Mouse (Mus musculus): Measurements from ENCODE around the gene Thrb. TPM values are rescaled to one million over a fixed set of nuclear protein-coding genes. Genes with fewer than 3 reads are reported as not detected.
A peak's percentile ranks its signal among the peaks of the same experiment; 100 is the strongest.

The Thrb gene
- polyA plus RNA-seq, 1 experiment from 2014 or later, result 0.70 TPM

DNA sequence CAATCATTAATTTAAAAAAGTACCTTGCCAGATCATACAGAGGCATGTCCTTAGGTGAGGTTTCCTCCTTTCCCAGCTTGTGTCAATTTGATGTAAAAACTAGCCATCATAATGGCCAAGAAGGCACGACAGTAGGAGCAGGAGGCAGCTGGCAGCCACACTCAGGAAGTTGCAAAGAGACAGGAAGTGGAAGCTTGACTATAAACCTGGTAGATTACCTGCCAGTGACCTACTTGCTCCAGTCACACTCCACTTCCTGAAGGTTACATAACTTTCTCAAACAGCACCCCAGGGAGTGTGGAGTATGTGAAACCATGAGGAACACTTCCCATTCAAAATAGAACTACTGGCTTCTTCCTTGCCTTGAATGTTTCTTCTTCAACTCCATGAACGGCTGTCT, 361.7 kb downstream of the Thrb start:
- Histone ChIP-seq H3K4me3 (ENCODE audit: low read depth, low read length) (no peak overlapping the region), H3K9ac (no peak overlapping the region), H3K36me3 (ENCODE audit: insufficient read depth) (no peaks in the 10 kb centered on the region), H3K9me3 (ENCODE audit: low read depth, low read length) (no peaks in the 10 kb centered on the region), H3K4me2 (no peak overlapping the region), H3K27ac (ENCODE audit: low read depth) (no peak overlapping the region), H3K4me1 (ENCODE audit: insufficient read depth) (no peaks in the 10 kb centered on the region), H3K27me3 (ENCODE audit: insufficient read depth, low read length) (no peaks in the 10 kb centered on the region)
- DNase-seq, result no peak
- ATAC-seq (ENCODE audit: insufficient read depth), result no peak
- 66% methylated on average over 2 of the region's 2 CpGs for WGBS
- TF ChIP-seq CTCF (IDR thresholded peaks at IDR 0.05; ENCODE audit: low read depth), result no peak

DNA sequence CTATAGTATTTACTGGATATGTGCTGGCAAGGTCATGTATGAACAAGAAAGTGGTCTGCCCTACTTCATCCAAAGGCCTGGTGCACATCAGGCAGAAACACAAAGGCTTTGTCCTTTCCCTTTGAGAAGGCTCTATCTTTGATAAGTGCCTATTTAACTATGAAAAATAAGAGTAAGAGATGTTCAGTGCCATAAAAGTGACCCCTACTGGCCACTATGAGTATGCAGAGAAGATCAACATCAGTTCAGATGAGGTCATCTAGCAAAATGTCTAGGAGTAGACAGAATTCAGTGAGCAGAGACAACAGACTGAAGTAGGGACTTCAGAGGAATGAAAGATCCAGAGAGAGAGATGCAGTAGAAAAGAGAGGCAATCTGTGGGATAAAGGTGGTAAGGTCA, 362.3 kb downstream of the Thrb start:
- H3K4me2 ChIP-seq, result no peak overlapping the region
- H3K4me1 ChIP-seq (ENCODE audit: insufficient read depth), result no peaks in the 10 kb centered on the region
- no peak overlapping the region for H3K9ac ChIP-seq
- peak; percentile 19; the same call in 1 of the 2 replicates for TF ChIP-seq CTCF (IDR thresholded peaks at IDR 0.05; ENCODE audit: low read depth)
- no peaks in the 10 kb centered on the region for H3K27me3 ChIP-seq (ENCODE audit: insufficient read depth, low read length)
- H3K36me3 ChIP-seq (ENCODE audit: insufficient read depth), result no peaks in the 10 kb centered on the region
- no peak overlapping the region for H3K4me3 ChIP-seq (ENCODE audit: low read depth, low read length)
- no peak overlapping the region for H3K27ac ChIP-seq (ENCODE audit: low read depth)
- DNase-seq (no peak), ATAC-seq (ENCODE audit: insufficient read depth) (no peak)
- H3K9me3 ChIP-seq (ENCODE audit: low read depth, low read length), result no peaks in the 10 kb centered on the region

DNA sequence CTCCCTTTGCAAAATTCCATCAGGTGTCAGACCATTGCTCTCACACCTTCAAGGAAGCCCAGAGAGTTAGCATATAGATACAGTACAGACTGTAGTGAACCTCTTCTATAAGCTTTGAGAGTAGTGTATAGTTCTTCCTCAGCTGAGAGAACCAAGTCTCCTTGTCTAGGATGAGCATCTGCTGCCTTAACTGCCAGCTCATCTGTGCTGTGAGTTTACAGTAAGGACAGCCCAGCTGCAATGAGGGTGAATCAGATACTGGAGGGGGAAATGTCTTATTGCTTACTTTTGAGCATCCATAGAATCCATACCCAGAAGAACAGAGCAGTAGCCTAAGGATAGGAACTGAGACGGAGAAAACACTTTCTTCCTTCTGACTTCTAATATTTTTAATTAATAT, 367.8 kb downstream of the Thrb start:
- WGBS, result 68% methylated on average over 1 of the region's 1 CpGs

DNA sequence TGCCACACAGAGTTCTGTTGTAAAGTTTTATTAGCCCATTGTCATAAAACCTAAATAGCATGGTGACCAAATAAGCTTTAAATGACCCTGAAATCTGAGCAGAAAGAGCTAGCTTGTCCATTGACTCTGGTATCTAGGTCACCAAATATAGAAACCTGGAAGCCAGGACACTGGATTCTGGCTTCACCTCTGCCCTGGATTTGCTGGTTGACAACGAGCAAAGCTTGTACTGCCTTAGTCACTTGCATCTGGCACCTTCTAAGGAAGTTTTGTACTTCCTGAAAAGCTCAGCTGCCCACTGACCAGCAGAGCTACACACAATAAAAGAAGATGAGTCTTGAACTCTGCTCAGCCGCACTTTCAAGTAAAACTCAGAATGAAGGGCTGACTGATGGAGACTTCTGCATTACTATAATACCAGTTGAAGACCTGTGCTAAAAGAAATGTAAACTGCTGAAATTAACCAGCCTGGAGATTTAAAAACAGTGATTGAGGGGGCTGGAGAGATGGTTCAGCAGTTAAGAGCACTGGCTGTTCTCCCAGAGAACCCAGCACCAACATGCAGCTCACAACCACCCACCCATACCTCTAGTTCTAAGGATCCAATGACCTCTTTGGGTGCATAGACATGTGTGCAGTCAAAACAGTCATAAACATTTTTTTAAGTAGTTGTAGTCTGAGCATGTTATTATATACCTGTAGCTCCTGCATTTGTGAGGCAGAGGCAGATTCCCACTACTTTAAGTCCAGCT, 369.3 kb downstream of the Thrb start:
- H3K4me1 ChIP-seq (ENCODE audit: insufficient read depth), result no peaks in the 10 kb centered on the region
- no peaks in the 10 kb centered on the region for H3K9me3 ChIP-seq (ENCODE audit: low read depth, low read length)
- no peak overlapping the region for H3K4me2 ChIP-seq
- H3K27ac ChIP-seq (ENCODE audit: low read depth), result no peak overlapping the region
- H3K4me3 ChIP-seq (ENCODE audit: low read depth, low read length), result no peak overlapping the region
- TF ChIP-seq CTCF (IDR thresholded peaks at IDR 0.05; ENCODE audit: low read depth), result no peak
- H3K9ac ChIP-seq, result no peak overlapping the region
- DNase-seq, result no peak
- no peaks in the 10 kb centered on the region for H3K36me3 ChIP-seq (ENCODE audit: insufficient read depth)
- WGBS, result 72% methylated on average over 2 of the region's 2 CpGs
- no peaks in the 10 kb centered on the region for H3K27me3 ChIP-seq (ENCODE audit: insufficient read depth, low read length)
- no peak for ATAC-seq (ENCODE audit: insufficient read depth)

More for the DNA sequence above, 367.8 kb downstream of the Thrb start:
- Histone ChIP-seq H3K4me3 (ENCODE audit: low read depth, low read length) (no peak overlapping the region), H3K27ac (ENCODE audit: low read depth) (no peak overlapping the region), H3K4me1 (ENCODE audit: insufficient read depth) (no peaks in the 10 kb centered on the region), H3K36me3 (ENCODE audit: insufficient read depth) (no peaks in the 10 kb centered on the region), H3K27me3 (ENCODE audit: insufficient read depth, low read length) (no peaks in the 10 kb centered on the region), H3K9ac (no peak overlapping the region), H3K4me2 (no peak overlapping the region), H3K9me3 (ENCODE audit: low read depth, low read length) (no peaks in the 10 kb centered on the region)
- DNase-seq, result no peak
- no peak for ATAC-seq (ENCODE audit: insufficient read depth)
- no peak for TF ChIP-seq CTCF (IDR thresholded peaks at IDR 0.05; ENCODE audit: low read depth)

DNA sequence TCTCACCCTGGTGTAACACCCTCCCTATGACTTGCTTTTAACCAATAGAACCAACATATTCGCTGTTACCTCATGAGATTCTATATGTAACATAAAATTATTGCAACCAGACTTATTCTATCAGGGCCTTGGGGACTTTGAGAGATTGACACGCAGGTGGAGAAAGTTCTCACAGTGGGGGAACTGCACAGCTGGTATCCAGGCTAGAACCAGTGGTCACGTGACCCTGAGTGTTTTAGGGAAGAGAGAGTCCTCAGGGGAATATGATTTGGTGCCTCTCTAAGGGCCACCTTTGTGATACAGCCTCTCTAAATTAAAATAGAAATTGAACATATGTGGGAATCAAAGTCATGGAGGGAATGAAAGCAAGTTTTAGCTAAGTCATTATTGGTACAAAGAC, 371.9 kb downstream of the Thrb start:
- H3K27ac ChIP-seq (ENCODE audit: low read depth), result no peak overlapping the region
- no peak overlapping the region for H3K9ac ChIP-seq
- H3K36me3 ChIP-seq (ENCODE audit: insufficient read depth), result no peaks in the 10 kb centered on the region
- WGBS, result 78% methylated on average over 3 of the region's 3 CpGs
- no peaks in the 10 kb centered on the region for H3K4me1 ChIP-seq (ENCODE audit: insufficient read depth)
- H3K9me3 ChIP-seq (ENCODE audit: low read depth, low read length), result no peaks in the 10 kb centered on the region
- DNase-seq, result no peak
- TF ChIP-seq CTCF (IDR thresholded peaks at IDR 0.05; ENCODE audit: low read depth), result no peak
- ATAC-seq (ENCODE audit: insufficient read depth), result no peak
- no peak overlapping the region for H3K4me2 ChIP-seq
- H3K4me3 ChIP-seq (ENCODE audit: low read depth, low read length), result no peak overlapping the region
- no peaks in the 10 kb centered on the region for H3K27me3 ChIP-seq (ENCODE audit: insufficient read depth, low read length)

DNA sequence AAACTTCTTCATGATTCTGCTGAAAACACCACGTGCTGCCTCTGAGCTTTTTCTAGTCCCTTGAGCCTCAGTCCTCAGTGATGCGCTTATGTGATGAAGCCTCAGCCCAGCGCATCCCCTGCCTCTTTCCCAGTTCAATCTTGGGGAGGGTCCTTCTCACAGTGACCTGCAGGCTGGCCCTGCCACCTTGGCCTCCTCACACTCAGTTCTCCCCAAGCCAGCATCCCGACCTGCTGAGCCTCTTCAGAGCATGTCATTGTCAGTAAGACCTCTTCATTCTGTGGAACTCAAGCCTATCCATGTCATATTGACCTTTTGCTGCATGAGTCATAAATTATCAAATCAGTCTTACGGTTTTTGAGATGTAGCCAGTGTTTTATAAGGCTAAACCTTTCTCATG, 376.5 kb downstream of the Thrb start:
- H3K9me3 ChIP-seq (ENCODE audit: low read depth, low read length), result no peaks in the 10 kb centered on the region
- DNase-seq (no peak), ATAC-seq (ENCODE audit: insufficient read depth) (no peak)
- H3K27me3 ChIP-seq (ENCODE audit: insufficient read depth, low read length), result no peaks in the 10 kb centered on the region
- WGBS, result 67% methylated on average over 5 of the region's 5 CpGs
- TF ChIP-seq CTCF (IDR thresholded peaks at IDR 0.05; ENCODE audit: low read depth), result no peak
- no peak overlapping the region for H3K9ac ChIP-seq
- no peak overlapping the region for H3K4me3 ChIP-seq (ENCODE audit: low read depth, low read length)
- H3K27ac ChIP-seq (ENCODE audit: low read depth), result no peak overlapping the region
- H3K36me3 ChIP-seq (ENCODE audit: insufficient read depth), result no peaks in the 10 kb centered on the region
- H3K4me1 ChIP-seq (ENCODE audit: insufficient read depth), result no peaks in the 10 kb centered on the region
- H3K4me2 ChIP-seq, result no peak overlapping the region

DNA sequence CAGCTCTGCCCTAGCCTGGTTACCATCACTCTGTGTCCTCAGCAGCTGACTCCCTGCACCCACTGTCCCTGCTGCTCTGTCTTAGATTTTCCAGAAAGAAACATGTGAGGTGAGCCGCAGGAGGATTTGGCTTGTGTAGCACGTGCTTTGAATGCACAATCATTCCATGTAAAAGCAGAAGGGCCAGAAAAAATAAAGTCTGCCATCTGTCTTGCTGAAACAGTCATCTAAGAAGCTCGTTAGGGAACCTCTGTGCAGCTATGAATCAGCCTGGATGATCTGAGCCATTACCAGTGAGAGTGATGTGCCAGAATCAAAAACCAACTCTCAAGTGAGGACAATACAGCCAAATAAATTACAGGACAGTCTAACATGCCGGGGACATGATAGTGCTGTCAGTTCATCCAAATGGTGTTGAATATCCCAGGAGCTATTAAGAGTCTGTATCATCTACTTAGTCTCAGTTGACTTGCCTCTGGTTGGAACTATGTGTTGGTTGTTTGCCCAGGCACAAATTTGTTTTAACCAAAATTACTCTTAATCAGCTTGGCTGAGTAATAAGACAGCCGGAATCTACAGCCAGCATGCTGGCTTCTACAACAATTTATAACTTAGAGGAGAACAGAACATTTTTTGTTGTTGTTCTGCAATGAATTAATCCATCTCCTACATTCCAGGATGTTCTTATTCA, 402.2 kb downstream of the Thrb start:
- H3K27ac ChIP-seq (ENCODE audit: low read depth), result no peak overlapping the region
- 69% methylated on average over 5 of the region's 5 CpGs for WGBS
- no peak for TF ChIP-seq CTCF (IDR thresholded peaks at IDR 0.05; ENCODE audit: low read depth)
- no peak overlapping the region for H3K4me2 ChIP-seq
- DNase-seq, result no peak
- no peak for ATAC-seq (ENCODE audit: insufficient read depth)
- H3K4me3 ChIP-seq (ENCODE audit: low read depth, low read length), result no peak overlapping the region
- H3K9me3 ChIP-seq (ENCODE audit: low read depth, low read length), result 0 out of 2 replicates have a peak, but pooled peaks cover 5% of the 10 kb centered on the region
- no peaks in the 10 kb centered on the region for H3K27me3 ChIP-seq (ENCODE audit: insufficient read depth, low read length)
- no peaks in the 10 kb centered on the region for H3K36me3 ChIP-seq (ENCODE audit: insufficient read depth)
- H3K4me1 ChIP-seq (ENCODE audit: insufficient read depth), result no peaks in the 10 kb centered on the region
- H3K9ac ChIP-seq, result no peak overlapping the region
